Mouse (Mus musculus): ENCODE measurements around the gene Klhl36. TPM values are rescaled to one million over a fixed set of nuclear protein-coding genes. Genes with fewer than 3 reads are reported as not detected.

Gene Klhl36
- total and polyA plus RNA-seq, 2 experiments = 5.2 to 11.3 TPM

DNA sequence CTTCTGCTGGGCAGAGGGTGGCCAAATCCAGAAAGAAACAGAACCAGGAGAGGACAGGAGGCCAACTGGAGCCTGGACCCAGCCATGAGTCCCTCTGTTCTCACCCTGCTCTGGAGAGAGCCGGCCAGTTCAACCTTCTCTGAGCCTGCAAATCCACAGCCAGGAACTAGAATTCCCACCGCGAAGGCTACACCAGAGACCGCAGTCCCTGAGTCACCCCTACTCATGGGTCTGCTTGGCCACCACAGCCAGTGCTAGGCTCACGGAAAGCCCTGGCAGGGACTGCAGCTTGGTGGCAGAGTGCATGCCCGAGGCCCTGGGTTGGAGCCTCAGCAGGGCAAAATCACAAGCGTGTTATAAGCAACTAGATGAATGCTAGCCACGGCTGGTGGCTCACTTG is 42.1 kb upstream of the Klhl36 start:
- Histone ChIP-seq H3K4me3 (ENCODE audit: insufficient read depth, low read depth, low read length) (no peak overlapping the region), H3K79me2 (ENCODE audit: control insufficient read depth, insufficient read depth, low read length) (no peaks in the 10 kb centered on the region), H3K4me1 (ENCODE audit: control insufficient read depth, insufficient read depth, low read length) (peaks cover 2% of the 10 kb centered on the region; the same call in 1 of the 2 replicates), H3K27me3 (ENCODE audit: control insufficient read depth, insufficient read depth, low read length) (no peaks in the 10 kb centered on the region), H3K36me3 (ENCODE audit: control insufficient read depth, insufficient read depth, low read length) (no peaks in the 10 kb centered on the region), H3K9ac (ENCODE audit: low read depth, low read length) (no peak overlapping the region), H3K27ac (replicated peaks; ENCODE audit: insufficient read depth, low read depth, low read length) (no peak overlapping the region)
- 93% methylated on average over 8 of the region's 8 CpGs for WGBS
- no peak for DNase-seq (ENCODE audit: extremely low read depth, low read depth, low spot score)
- TF ChIP-seq CTCF (IDR thresholded peaks at IDR 0.05; ENCODE audit: low read depth, low read length) = no peak
- no peak for TF ChIP-seq POLR2A (IDR thresholded peaks at IDR 0.05; ENCODE audit: extremely low read depth, insufficient read depth, low read length)

DNA sequence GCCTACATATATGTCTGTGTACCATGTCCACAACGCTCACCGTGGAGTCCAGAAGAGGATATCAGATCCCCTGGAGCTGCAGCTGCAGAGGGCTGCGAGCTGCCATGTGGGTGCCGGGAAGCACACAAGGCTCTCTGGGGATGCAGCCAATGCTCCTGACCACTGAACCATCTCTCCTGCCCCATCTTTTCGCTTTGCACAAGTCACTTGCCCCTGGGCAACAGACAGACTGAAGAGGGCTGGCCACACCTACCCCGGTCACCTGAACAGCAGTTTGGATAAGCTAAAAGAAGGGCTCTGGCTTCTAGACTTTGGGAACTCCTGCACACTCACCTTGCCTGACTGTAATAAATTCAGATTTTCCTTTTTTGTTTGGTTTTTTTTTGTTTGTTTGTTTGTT is 40.4 kb upstream of the Klhl36 start:
- 96% methylated on average over 6 of the region's 6 CpGs for WGBS
- Histone ChIP-seq H3K79me2 (ENCODE audit: control insufficient read depth, insufficient read depth, low read length) (no peaks in the 10 kb centered on the region), H3K9ac (ENCODE audit: low read depth, low read length) (no peak overlapping the region), H3K27me3 (ENCODE audit: control insufficient read depth, insufficient read depth, low read length) (no peaks in the 10 kb centered on the region), H3K4me1 (ENCODE audit: control insufficient read depth, insufficient read depth, low read length) (peaks cover 2% of the 10 kb centered on the region; the same call in 1 of the 2 replicates), H3K36me3 (ENCODE audit: control insufficient read depth, insufficient read depth, low read length) (no peaks in the 10 kb centered on the region), H3K27ac (replicated peaks; ENCODE audit: insufficient read depth, low read depth, low read length) (no peak overlapping the region), H3K4me3 (ENCODE audit: insufficient read depth, low read depth, low read length) (no peak overlapping the region)
- no peak for DNase-seq (ENCODE audit: extremely low read depth, low read depth, low spot score)
- no peak for TF ChIP-seq POLR2A (IDR thresholded peaks at IDR 0.05; ENCODE audit: extremely low read depth, insufficient read depth, low read length)
- TF ChIP-seq CTCF (IDR thresholded peaks at IDR 0.05; ENCODE audit: low read depth, low read length) = no peak

DNA sequence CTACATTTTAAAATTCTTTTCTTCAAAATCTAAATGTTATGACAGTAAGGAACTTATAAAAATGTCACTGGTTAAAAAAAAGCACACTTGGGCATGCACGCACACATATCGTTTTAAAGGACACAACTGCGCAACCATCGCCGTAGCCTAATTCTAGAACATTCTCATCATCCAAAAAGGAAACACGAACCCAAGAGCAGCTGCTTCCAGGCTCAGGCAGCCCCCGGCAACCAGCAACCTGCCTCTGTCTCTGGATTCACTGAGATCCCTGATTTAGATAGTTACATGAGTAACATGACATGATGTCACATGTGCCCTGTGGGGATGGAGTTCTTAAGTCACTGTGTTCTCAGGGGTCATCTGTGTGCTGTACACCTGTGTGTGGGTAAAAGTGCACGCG is 38.8 kb upstream of the Klhl36 start:
- Histone ChIP-seq H3K79me2 (ENCODE audit: control insufficient read depth, insufficient read depth, low read length) (no peaks in the 10 kb centered on the region), H3K27me3 (ENCODE audit: control insufficient read depth, insufficient read depth, low read length) (no peaks in the 10 kb centered on the region), H3K4me1 (ENCODE audit: control insufficient read depth, insufficient read depth, low read length) (peaks cover 10% of the 10 kb centered on the region; the same call in 1 of the 2 replicates), H3K9ac (ENCODE audit: low read depth, low read length) (no peak overlapping the region), H3K27ac (replicated peaks; ENCODE audit: insufficient read depth, low read depth, low read length) (no peak overlapping the region), H3K36me3 (ENCODE audit: control insufficient read depth, insufficient read depth, low read length) (no peaks in the 10 kb centered on the region), H3K4me3 (ENCODE audit: insufficient read depth, low read depth, low read length) (no peak overlapping the region)
- 97% methylated on average over 9 of the region's 9 CpGs for WGBS
- TF ChIP-seq CTCF (IDR thresholded peaks at IDR 0.05; ENCODE audit: low read depth, low read length) (no peak), POLR2A (IDR thresholded peaks at IDR 0.05; ENCODE audit: extremely low read depth, insufficient read depth, low read length) (no peak)
- no peak for DNase-seq (ENCODE audit: extremely low read depth, low read depth, low spot score)

DNA sequence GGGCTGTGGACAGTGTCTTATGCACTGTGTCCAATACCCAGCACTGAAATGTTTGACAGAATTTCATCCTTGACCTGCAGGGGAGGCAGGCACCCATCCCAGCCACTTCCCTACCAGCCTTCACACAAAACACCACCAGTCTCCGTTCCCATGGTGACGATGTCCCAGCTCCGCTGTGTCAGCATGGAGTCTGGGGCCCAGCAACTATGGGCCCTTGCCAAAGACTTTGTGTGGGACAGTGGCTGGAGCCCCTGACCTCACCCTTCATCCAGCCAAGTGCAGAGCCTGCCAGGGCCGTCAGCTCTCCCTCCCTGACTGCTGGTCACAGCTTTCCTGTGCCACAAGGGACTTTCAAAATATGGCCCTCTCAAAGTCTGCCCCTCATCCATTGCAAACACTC is 38.0 kb upstream of the Klhl36 start:
- WGBS = 66% methylated on average over 4 of the region's 4 CpGs
- no peak for TF ChIP-seq CTCF (IDR thresholded peaks at IDR 0.05; ENCODE audit: low read depth, low read length)
- no peak for TF ChIP-seq POLR2A (IDR thresholded peaks at IDR 0.05; ENCODE audit: extremely low read depth, insufficient read depth, low read length)
- H3K36me3 ChIP-seq (ENCODE audit: control insufficient read depth, insufficient read depth, low read length) = no peaks in the 10 kb centered on the region
- no peaks in the 10 kb centered on the region for H3K27me3 ChIP-seq (ENCODE audit: control insufficient read depth, insufficient read depth, low read length)
- no peak overlapping the region for H3K9ac ChIP-seq (ENCODE audit: low read depth, low read length)
- H3K4me1 ChIP-seq (ENCODE audit: control insufficient read depth, insufficient read depth, low read length) = peaks cover 10% of the 10 kb centered on the region; the same call in 1 of the 2 replicates
- no peaks in the 10 kb centered on the region for H3K79me2 ChIP-seq (ENCODE audit: control insufficient read depth, insufficient read depth, low read length)
- DNase-seq (ENCODE audit: extremely low read depth, low read depth, low spot score) = no peak
- no peak overlapping the region for H3K27ac ChIP-seq (replicated peaks; ENCODE audit: insufficient read depth, low read depth, low read length)
- no peak overlapping the region for H3K4me3 ChIP-seq (ENCODE audit: insufficient read depth, low read depth, low read length)

DNA sequence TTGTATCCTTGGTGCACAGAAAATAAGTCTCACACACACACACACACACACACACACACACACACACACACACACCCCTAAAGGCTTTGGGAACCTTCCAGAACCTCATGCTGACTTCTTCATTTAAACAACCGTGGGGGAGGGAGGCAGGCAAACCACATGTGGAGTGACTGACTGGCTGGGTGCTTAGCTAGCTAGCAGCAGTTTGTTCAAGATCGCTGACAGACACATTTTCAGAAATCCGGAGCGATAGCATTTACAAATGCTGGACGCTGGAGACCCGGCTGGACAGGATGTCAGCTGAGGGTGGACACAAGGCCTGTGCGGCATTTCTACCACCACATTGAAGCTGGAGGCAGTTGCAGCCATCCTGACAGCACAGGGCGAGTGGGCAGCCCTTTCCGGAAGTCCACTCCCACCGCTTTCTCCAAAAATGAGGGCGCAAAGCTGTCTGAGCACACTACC is 37.2 kb upstream of the Klhl36 start:
- no peaks in the 10 kb centered on the region for H3K27me3 ChIP-seq (ENCODE audit: control insufficient read depth, insufficient read depth, low read length)
- no peak overlapping the region for H3K9ac ChIP-seq (ENCODE audit: low read depth, low read length)
- peaks cover 13% of the 10 kb centered on the region; the same call in 1 of the 2 replicates for H3K4me1 ChIP-seq (ENCODE audit: control insufficient read depth, insufficient read depth, low read length)
- peak overlapping the region; percentile 55 for H3K27ac ChIP-seq (replicated peaks; ENCODE audit: insufficient read depth, low read depth, low read length)
- no peaks in the 10 kb centered on the region; the same call in 1 of the 2 replicates for H3K79me2 ChIP-seq (ENCODE audit: control insufficient read depth, insufficient read depth, low read length)
- TF ChIP-seq CTCF (IDR thresholded peaks at IDR 0.05; ENCODE audit: low read depth, low read length) (no peak), POLR2A (IDR thresholded peaks at IDR 0.05; ENCODE audit: extremely low read depth, insufficient read depth, low read length) (no peak)
- peak; percentile 51 for DNase-seq (ENCODE audit: extremely low read depth, low read depth, low spot score)
- no peaks in the 10 kb centered on the region for H3K36me3 ChIP-seq (ENCODE audit: control insufficient read depth, insufficient read depth, low read length)
- WGBS = 68% methylated on average over 11 of the region's 11 CpGs
- H3K4me3 ChIP-seq (ENCODE audit: insufficient read depth, low read depth, low read length) = no peak overlapping the region

DNA sequence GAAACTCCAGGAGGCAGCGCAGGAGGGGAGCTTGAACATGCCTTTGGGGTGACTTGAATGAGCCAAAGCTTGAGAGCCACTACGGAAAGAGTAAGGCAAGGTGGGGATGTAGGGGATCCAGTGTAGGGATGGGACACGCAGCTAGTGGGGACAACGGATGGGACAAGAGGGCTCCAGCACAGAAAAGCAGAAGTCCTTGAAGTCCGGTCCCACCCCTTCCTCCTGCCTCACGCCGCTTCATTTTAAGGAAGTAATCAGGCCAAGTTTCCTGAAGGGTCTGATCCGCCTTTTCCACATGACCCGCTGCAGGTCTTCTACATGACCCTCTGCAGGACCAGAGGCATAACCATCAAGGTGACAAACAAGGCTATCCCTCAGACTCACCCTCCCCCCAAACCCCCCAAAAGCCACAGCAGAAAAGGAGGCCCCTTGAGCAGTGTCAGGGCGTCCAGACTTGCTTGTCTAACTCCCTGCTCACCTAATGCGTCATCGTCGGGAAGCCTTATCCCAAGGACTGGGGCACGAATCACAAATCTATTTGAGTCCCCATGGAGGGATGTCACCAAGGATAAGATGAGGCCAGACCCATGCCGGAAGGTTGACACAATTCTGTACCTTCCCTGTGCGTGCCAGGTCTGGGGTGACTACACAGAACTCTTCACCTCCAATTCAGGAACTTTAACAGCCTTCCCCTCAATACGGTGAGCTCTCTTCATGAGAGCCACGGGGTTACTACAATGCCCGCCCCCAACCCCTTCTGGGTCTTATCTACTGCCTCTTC is 35.9 kb upstream of the Klhl36 start:
- Histone ChIP-seq H3K27me3 (ENCODE audit: control insufficient read depth, insufficient read depth, low read length) (no peaks in the 10 kb centered on the region), H3K9ac (ENCODE audit: low read depth, low read length) (no peak overlapping the region), H3K27ac (replicated peaks; ENCODE audit: insufficient read depth, low read depth, low read length) (peak overlapping the region; percentile 43), H3K4me3 (ENCODE audit: insufficient read depth, low read depth, low read length) (no peak overlapping the region), H3K4me1 (ENCODE audit: control insufficient read depth, insufficient read depth, low read length) (peaks cover 13% of the 10 kb centered on the region; the same call in 1 of the 2 replicates), H3K79me2 (ENCODE audit: control insufficient read depth, insufficient read depth, low read length) (no peaks in the 10 kb centered on the region; the same call in 1 of the 2 replicates), H3K36me3 (ENCODE audit: control insufficient read depth, insufficient read depth, low read length) (no peaks in the 10 kb centered on the region)
- 77% methylated on average over 19 of the region's 19 CpGs for WGBS
- TF ChIP-seq CTCF (IDR thresholded peaks at IDR 0.05; ENCODE audit: low read depth, low read length) (no peak), POLR2A (IDR thresholded peaks at IDR 0.05; ENCODE audit: extremely low read depth, insufficient read depth, low read length) (no peak)
- DNase-seq (ENCODE audit: extremely low read depth, low read depth, low spot score) = peak; percentile 37

Data from liver, adult 2 months (tissue).